Mouse (Mus musculus): ENCODE data around the gene Ttc39b.

The Ttc39b gene

GRCm38 (mm10) chr4:83186448-83186847 lies 137.6 kb downstream of the Ttc39b start:
- DNase-seq (ENCODE audit: low read depth, low spot score), result no peak

- no peak for DNase-seq (ENCODE audit: low read depth, low spot score)
Measured at GRCm38 (mm10) chr4:83183288-83183930, 140.6 kb downstream of the Ttc39b start.

GRCm38 (mm10) chr4:83182178-83183068 lies 141.6 kb downstream of the Ttc39b start:
- DNase-seq (ENCODE audit: low read depth, low spot score), result no peak

GRCm38 (mm10) chr4:83177471-83177870 lies 146.6 kb downstream of the Ttc39b start:
- DNase-seq (ENCODE audit: low read depth, low spot score), result no peak

GRCm38 (mm10) chr4:83174946-83175345 lies 149.1 kb downstream of the Ttc39b start:
- no peak for DNase-seq (ENCODE audit: low read depth, low spot score)

GRCm38 (mm10) chr4:83172278-83172677 lies 151.8 kb downstream of the Ttc39b start:
- DNase-seq (ENCODE audit: low read depth, low spot score), result no peak

GRCm38 (mm10) chr4:83170741-83171140 lies 153.3 kb downstream of the Ttc39b start:
- no peak for DNase-seq (ENCODE audit: low read depth, low spot score)
